Mouse (Mus musculus) stomach, postnatal 0 days (tissue): ENCODE measurements at regions not wholly inside any gene's neighbourhood (a gene's known extent, or its start where the extent isn't known, plus 50 kb on each side); places are given as distances from the start of the nearest gene placed in this dataset.
A peak's percentile ranks its signal among the peaks of the same experiment; 100 is the strongest.

Source experiments
- ATAC-seq: fragments of 200-750 bp; cut with Nextera tagmentation; 2 replicates; pipeline ENCODE4 v1.8.0; 2017; ENCODE audit not compliant: low FRiP score, low TSS enrichment
- DNase-seq: peaks from one replicate; pipeline ENCODE4 v3.0.0-alpha.2; 2016; ENCODE audit warnings: low spot score
- H3K27ac ChIP-seq: fragments of 300-500 bp; sonication (generic); replicated peaks from 2 replicates; pipeline ENCODE4 v1.5.1; 2014; ENCODE audit warnings: mild to moderate bottlenecking, control low read depth
- H3K27me3 ChIP-seq: fragments of 300-500 bp; sonication (generic); 2 replicates; pipeline ENCODE4 v1.6.1; 2014; ENCODE audit warnings: low read length; ENCODE audit not compliant: control insufficient read depth, insufficient read depth
- H3K36me3 ChIP-seq: fragments of 300-500 bp; sonication (generic); 2 replicates; pipeline ENCODE4 v1.6.1; 2014; ENCODE audit warnings: low read length, mixed read lengths; ENCODE audit not compliant: control insufficient read depth, insufficient read depth
- H3K4me1 ChIP-seq: fragments of 300-500 bp; sonication (generic); replicated peaks from 2 replicates; pipeline ENCODE4 v1.6.1; 2014; ENCODE audit warnings: antibody characterized with exemption; ENCODE audit not compliant: control insufficient read depth, insufficient read depth
- H3K4me2 ChIP-seq: fragments of 300-500 bp; sonication (generic); replicated peaks from 2 replicates; pipeline ENCODE4 v1.6.1; 2014; ENCODE audit warnings: low read depth, mild to moderate bottlenecking, control low read depth, moderate library complexity
- H3K4me3 ChIP-seq: fragments of 300-500 bp; sonication (generic); 2 replicates; pipeline ENCODE4 v1.5.1; 2014; ENCODE audit warnings: low read depth, low read length, control low read depth
- H3K9ac ChIP-seq: fragments of 300-500 bp; sonication (generic); 2 replicates; pipeline ENCODE4 v1.6.1; 2014; ENCODE audit warnings: mild to moderate bottlenecking, low read length, control low read depth, mixed read lengths
- H3K9me3 ChIP-seq: fragments of 300-500 bp; sonication (generic); 2 replicates; pipeline ENCODE4 v1.6.1; 2016; ENCODE audit warnings: low read length; ENCODE audit not compliant: control insufficient read depth
- CTCF ChIP-seq: IDR thresholded peaks from 2 replicates; pipeline ENCODE4 v1.5.1; 2016; ENCODE audit warnings: antibody characterized with exemption, low read depth, mild to moderate bottlenecking, moderate library complexity
- EP300 ChIP-seq: optimal IDR thresholded peaks from 2 replicates; pipeline ENCODE3; 2016; ENCODE audit warnings: antibody characterized with exemption
- WGBS: fragments of 180-500 bp; shearing (Covaris S2); extraction: QIAGEN DNeasy Blood & Tissue Kit; methylation state at CpG from one replicate; pipeline ENCODE4 v1.1.7; 2014; 5-methylcytosine and 5-hydroxymethylcytosine counted together

DNA sequence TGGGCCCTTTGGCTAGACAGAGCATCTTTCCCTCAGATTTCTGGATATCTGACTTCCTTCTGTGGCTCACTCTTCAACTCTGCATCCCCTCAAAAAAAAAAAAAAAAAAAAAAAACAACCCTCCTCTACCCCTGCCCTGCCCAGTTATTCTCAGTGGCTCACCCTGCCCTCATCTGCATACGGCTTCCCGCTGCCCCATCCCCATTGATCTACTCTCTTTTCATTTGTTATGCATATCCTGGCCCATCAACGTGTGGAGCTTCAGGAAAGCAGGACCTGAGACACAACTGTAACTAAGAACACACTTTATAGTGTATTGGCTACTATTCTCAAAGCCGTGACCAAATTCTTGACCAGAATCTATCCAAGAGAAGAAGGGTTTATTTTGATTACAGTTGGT is 161.5 kb downstream of the Unc5cl start:
- H3K4me3 ChIP-seq, result no peak overlapping the region
- no peak overlapping the region for H3K27ac ChIP-seq
- no peak overlapping the region for H3K4me2 ChIP-seq
- no peaks in the 10 kb centered on the region for H3K9me3 ChIP-seq
- no peaks in the 10 kb centered on the region for H3K36me3 ChIP-seq
- H3K9ac ChIP-seq, result no peak overlapping the region
- no peaks in the 10 kb centered on the region for H3K4me1 ChIP-seq
- 39% methylated on average over 4 of the region's 4 CpGs for WGBS
- DNase-seq, result no peak
- no peaks in the 10 kb centered on the region for H3K27me3 ChIP-seq
- TF ChIP-seq EP300 (no peak), CTCF (no peak)
- no peak for ATAC-seq

DNA sequence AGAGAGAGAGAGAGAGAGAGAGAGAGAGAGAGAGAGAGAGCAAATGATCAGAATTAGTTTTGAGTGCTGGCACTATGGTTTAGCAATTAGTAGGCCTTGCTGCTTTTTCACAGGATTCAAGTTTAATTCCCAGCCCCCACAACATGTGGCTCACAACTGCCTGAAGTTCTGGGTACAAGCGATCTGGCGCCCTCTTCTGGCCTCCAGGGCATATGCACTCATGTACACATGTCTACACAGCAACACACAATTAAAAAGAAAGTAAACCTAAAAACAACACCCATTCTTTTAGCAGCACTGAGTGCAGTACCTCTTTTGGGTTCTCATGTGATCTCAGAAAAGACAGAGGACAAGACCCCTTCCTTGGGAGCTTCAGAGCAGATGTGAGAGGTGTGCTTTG is 166.2 kb downstream of the Unc5cl start:
- H3K4me1 ChIP-seq, result no peaks in the 10 kb centered on the region
- H3K27ac ChIP-seq, result no peak overlapping the region
- H3K9ac ChIP-seq, result no peak overlapping the region
- H3K27me3 ChIP-seq, result no peaks in the 10 kb centered on the region
- no peak for DNase-seq
- no peak for TF ChIP-seq EP300
- 0 out of 2 replicates have a peak, but pooled peaks have one; percentile 16 for TF ChIP-seq CTCF
- H3K9me3 ChIP-seq, result no peaks in the 10 kb centered on the region
- ATAC-seq, result no peak
- no peaks in the 10 kb centered on the region for H3K36me3 ChIP-seq
- 64% methylated on average over 2 of the region's 2 CpGs for WGBS
- no peak overlapping the region for H3K4me2 ChIP-seq
- no peak overlapping the region for H3K4me3 ChIP-seq

DNA sequence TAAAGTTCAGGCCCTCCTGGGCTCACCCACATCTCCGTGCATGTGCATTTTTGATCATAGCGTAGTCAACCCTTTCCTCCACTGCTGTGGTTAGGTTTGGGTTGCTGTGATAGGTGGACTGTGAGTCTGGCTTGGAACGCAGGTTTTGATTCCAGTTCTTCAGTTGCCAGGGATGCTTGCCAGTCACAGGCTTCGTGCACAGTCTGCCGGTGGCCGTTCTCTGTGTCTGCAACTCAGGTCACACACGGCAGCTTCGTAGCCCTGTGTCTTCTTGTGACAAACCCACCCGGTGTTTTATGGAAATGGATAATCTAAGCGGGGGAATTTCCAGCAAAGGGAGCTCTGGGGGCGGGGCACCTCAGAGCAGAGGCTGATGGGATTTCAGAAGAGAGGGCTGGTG is 167.0 kb downstream of the Unc5cl start:
- DNase-seq, result no peak
- Histone ChIP-seq H3K4me3 (no peak overlapping the region), H3K4me1 (no peaks in the 10 kb centered on the region), H3K9ac (no peak overlapping the region), H3K36me3 (no peaks in the 10 kb centered on the region), H3K9me3 (no peaks in the 10 kb centered on the region), H3K4me2 (no peak overlapping the region), H3K27ac (no peak overlapping the region), H3K27me3 (no peaks in the 10 kb centered on the region)
- TF ChIP-seq CTCF, result no peak
- no peak for ATAC-seq
- WGBS, result 88% methylated on average over 11 of the region's 11 CpGs

DNA sequence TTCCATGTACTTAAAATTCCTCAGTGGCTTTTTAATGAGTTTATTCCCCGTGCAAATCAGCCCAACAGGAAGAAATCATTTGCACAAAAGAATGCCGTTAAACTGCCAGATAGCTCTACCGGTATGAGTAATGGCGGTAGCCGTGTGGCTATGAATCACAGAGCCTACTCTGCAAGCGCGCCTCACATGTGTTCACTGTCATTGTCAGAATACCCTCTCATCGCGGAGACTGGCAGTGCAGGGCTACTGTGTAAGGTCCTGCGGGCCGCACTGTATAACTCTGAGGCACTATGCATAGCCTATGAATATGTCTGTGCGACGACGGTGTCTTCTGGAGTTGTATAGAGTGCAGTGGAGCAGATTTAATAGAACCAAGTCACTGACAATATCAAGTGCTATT is 170.2 kb downstream of the Unc5cl start:
- 79% methylated on average over 14 of the region's 14 CpGs for WGBS

DNA sequence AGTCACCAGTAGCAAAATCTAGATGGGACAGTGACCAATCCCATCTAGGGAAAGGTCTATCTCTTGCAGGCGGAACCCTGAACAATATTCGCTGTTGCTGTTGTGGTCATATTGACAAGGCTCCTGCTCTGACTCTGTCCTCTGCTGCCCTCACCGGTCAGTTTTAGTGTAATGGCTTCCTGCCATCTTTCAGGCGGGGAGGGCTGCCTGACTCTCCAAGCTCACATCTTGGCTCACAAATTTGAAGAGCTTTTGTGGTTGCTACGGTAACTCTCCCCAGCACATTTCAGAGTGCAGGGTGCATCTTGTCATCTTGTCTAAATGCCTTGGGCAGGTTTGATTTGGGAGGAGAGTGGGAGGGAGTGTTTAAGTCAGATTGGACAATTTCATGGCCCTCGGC is 171.3 kb downstream of the Unc5cl start:
- no peaks in the 10 kb centered on the region for H3K36me3 ChIP-seq
- no peak overlapping the region for H3K4me2 ChIP-seq
- DNase-seq, result no peak
- H3K4me1 ChIP-seq, result no peaks in the 10 kb centered on the region
- TF ChIP-seq CTCF (no peak), EP300 (no peak)
- H3K9ac ChIP-seq, result no peak overlapping the region
- H3K27me3 ChIP-seq, result no peaks in the 10 kb centered on the region
- 81% methylated on average over 6 of the region's 6 CpGs for WGBS
- H3K9me3 ChIP-seq, result no peaks in the 10 kb centered on the region
- H3K4me3 ChIP-seq, result no peak overlapping the region
- no peak overlapping the region for H3K27ac ChIP-seq
- no peak for ATAC-seq

More for the DNA sequence above, 170.2 kb downstream of the Unc5cl start:
- Histone ChIP-seq H3K27ac (no peak overlapping the region), H3K27me3 (no peaks in the 10 kb centered on the region), H3K9ac (no peak overlapping the region), H3K36me3 (no peaks in the 10 kb centered on the region), H3K4me1 (no peaks in the 10 kb centered on the region), H3K4me3 (no peak overlapping the region), H3K4me2 (no peak overlapping the region), H3K9me3 (no peaks in the 10 kb centered on the region)
- DNase-seq (no peak), ATAC-seq (no peak)
- TF ChIP-seq EP300, result no peak
- TF ChIP-seq CTCF, result no peak

DNA sequence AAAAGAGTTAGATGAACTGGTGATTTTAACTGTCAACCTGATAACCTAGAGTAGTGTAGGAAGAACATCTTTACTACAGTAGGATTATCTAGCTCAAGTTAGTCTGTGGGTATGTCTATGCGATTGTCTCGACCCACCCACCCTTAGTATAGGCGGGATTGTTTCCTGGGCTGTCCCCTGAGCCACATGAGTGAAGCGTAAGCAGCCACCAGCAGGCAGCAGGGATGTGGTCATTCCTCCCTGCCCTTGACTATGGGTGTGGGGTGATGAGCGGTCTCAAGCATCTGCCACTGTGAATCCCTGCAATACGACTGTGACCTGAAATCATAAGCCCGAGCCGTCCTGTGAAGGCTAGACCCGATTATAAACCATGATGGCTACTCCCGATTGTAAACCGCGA is 184.9 kb downstream of the Unc5cl start:
- Histone ChIP-seq H3K4me1 (no peaks in the 10 kb centered on the region), H3K9me3 (no peaks in the 10 kb centered on the region), H3K27ac (no peak overlapping the region), H3K4me2 (no peak overlapping the region), H3K9ac (no peak overlapping the region), H3K4me3 (no peak overlapping the region), H3K27me3 (no peaks in the 10 kb centered on the region), H3K36me3 (no peaks in the 10 kb centered on the region)
- WGBS, result 85% methylated on average over 12 of the region's 12 CpGs
- no peak for ATAC-seq
- no peak for DNase-seq
- TF ChIP-seq CTCF, result no peak
- no peak for TF ChIP-seq EP300
